In the genomic region with DNA sequence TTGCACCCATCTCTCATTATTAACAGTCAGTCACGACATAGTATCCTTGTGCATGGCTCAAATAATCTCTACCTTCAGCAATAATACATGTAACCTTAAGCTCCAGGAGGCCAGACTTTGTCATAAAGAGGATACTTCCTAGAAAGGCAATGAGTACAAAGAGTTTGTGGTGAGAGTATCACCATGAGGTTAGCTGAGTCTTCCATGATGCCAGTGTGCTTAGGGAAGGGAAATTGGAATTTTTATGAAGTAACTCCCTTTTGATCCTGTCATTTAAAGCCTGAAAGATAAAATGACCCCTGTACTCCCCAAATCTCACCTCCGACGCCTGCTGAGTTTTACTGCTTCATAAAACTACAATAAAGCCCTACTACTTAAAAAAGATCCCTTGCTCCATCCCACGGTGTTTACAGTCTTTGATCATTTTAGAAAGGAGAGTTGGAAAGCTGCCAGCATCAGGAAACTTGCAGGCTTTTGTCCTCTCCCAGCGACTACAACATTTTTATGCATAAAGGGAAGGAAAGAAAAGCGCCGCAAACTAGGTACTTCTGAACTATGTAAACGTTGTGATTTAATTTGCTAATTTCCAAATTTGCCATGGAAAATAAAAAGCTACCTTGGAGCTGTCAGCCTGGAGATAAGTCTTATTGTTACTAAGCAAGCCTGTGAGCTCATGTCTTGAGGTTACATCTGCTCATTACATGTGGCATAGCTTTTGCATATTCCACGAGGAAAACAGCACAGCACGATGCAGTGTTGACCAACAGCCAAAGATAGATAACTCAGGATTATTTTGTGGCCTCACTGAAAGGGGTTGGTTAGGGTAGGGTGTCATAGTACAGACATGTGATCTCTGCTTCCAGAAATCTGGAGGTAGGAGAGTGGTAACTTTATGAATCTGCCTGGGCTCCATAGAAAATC, we compare ENCODE assay signal across 15 mouse cellular contexts.
A peak's percentile ranks its signal among the peaks of the same experiment; 100 is the strongest.
DNase-seq lines count a peak whose midpoint lies in the region; ATAC-seq and TF ChIP-seq lines count a peak whose summit lies in the region.
"Had no signal": no experiment of that assay in that cellular context is flagged by ENCODE, and none has a peak within 500 bp of the region (broad histone marks: within the 10 kb centered on the region; RNA-seq: fewer than 3 reads in every experiment).

No protein-coding gene starts in this region.

- ATAC-seq in hindbrain, embryonic 15.5 days (ENCODE audit: low FRiP score, low read depth), result no peak
- no peak for ATAC-seq in hindbrain, embryonic 13.5 days (ENCODE audit: low FRiP score)

- H3K27ac ChIP-seq in hindbrain, embryonic 15.5 days (replicated peaks), result no peak overlapping the region
- H3K27ac ChIP-seq in hindbrain, embryonic 13.5 days, result no peak overlapping the region
- peak overlapping the region; percentile 56 for H3K27ac ChIP-seq in limb, embryonic 10.5 days
- no peak overlapping the region for H3K27ac ChIP-seq in heart, embryonic 10.5 days
- no peak overlapping the region for H3K27ac ChIP-seq in cerebellum, adult 2 months (ENCODE audit: insufficient read depth, low read length)
- H3K27ac ChIP-seq: liver, embryonic 14.5 days; macrophage; stomach, embryonic 15.5 days had no signal

- H3K4me3 ChIP-seq in hindbrain, embryonic 15.5 days, result no peak overlapping the region
- no peak overlapping the region for H3K4me3 ChIP-seq in hindbrain, embryonic 13.5 days
- H3K4me3 ChIP-seq in limb, embryonic 10.5 days, result no peak overlapping the region
- H3K4me3 ChIP-seq in heart, embryonic 10.5 days, result no peak overlapping the region
- H3K4me3 ChIP-seq in cerebellum, adult 2 months (replicated peaks; ENCODE audit: insufficient read depth, low read depth, low read length), result no peak overlapping the region
- H3K4me3 ChIP-seq: stomach, embryonic 15.5 days had no signal

- peak; percentile 5 for DNase-seq in right cerebral cortex, postnatal 14 days
- DNase-seq in right cerebral cortex, postnatal 4 days, result no peak
- peak; percentile 37 for DNase-seq in limb, embryonic 10.5 days (ENCODE audit: low spot score)
- peak; percentile 45 for DNase-seq in telencephalon, adult 2 months (ENCODE audit: low read depth, low spot score)
- DNase-seq in heart, embryonic 10.5 days (ENCODE audit: low spot score), result no peak
- no peak for DNase-seq in cerebellum, adult 2 months
- DNase-seq: heart, adult 18-20 months; heart, postnatal 36 days; kidney, adult 2 months; retina, postnatal 1 day had no signal

- 38% methylated on average over 10 of the region's 10 CpGs for WGBS in hindbrain, embryonic 15.5 days
- WGBS in hindbrain, embryonic 13.5 days, result 49% methylated on average over 10 of the region's 10 CpGs
- WGBS in limb, embryonic 10.5 days, result 41% methylated on average over 10 of the region's 10 CpGs
- WGBS in heart, embryonic 10.5 days, result 63% methylated on average over 10 of the region's 10 CpGs
- 34% methylated on average over 10 of the region's 10 CpGs for WGBS in cerebellum, adult 2 months

- H3K4me1 ChIP-seq in hindbrain, embryonic 15.5 days (replicated peaks), result peaks cover 7% of the 10 kb centered on the region; the same call in 1 of the 2 replicates
- H3K4me1 ChIP-seq in hindbrain, embryonic 13.5 days (replicated peaks), result no peaks in the 10 kb centered on the region
- peaks cover 9% of the 10 kb centered on the region; the same call in 1 of the 2 replicates for H3K4me1 ChIP-seq in limb, embryonic 10.5 days
- no peaks in the 10 kb centered on the region for H3K4me1 ChIP-seq in heart, embryonic 10.5 days
- H3K4me1 ChIP-seq in cerebellum, adult 2 months (ENCODE audit: control insufficient read depth, insufficient read depth, low read length), result no peaks in the 10 kb centered on the region
- H3K4me1 ChIP-seq: stomach, embryonic 15.5 days had no signal

- H3K27me3 ChIP-seq in hindbrain, embryonic 15.5 days, result no peaks in the 10 kb centered on the region
- no peaks in the 10 kb centered on the region for H3K27me3 ChIP-seq in hindbrain, embryonic 13.5 days
- H3K27me3 ChIP-seq in limb, embryonic 10.5 days (ENCODE audit: low read depth, poor library complexity, severe bottlenecking), result no peaks in the 10 kb centered on the region
- H3K27me3 ChIP-seq in heart, embryonic 10.5 days (ENCODE audit: insufficient read depth, poor library complexity, severe bottlenecking), result no peaks in the 10 kb centered on the region
- no peaks in the 10 kb centered on the region for H3K27me3 ChIP-seq in cerebellum, adult 2 months (ENCODE audit: control insufficient read depth, insufficient read depth, low read length)
- H3K27me3 ChIP-seq: stomach, embryonic 15.5 days had no signal

- no peaks in the 10 kb centered on the region for H3K9me3 ChIP-seq in hindbrain, embryonic 15.5 days
- H3K9me3 ChIP-seq in hindbrain, embryonic 13.5 days, result no peaks in the 10 kb centered on the region
- no peaks in the 10 kb centered on the region for H3K9me3 ChIP-seq in limb, embryonic 10.5 days (replicated peaks)
- no peaks in the 10 kb centered on the region for H3K9me3 ChIP-seq in heart, embryonic 10.5 days
- H3K9me3 ChIP-seq: stomach, embryonic 15.5 days had no signal

- no peaks in the 10 kb centered on the region for H3K36me3 ChIP-seq in hindbrain, embryonic 15.5 days
- no peaks in the 10 kb centered on the region for H3K36me3 ChIP-seq in hindbrain, embryonic 13.5 days
- no peaks in the 10 kb centered on the region for H3K36me3 ChIP-seq in limb, embryonic 10.5 days
- no peaks in the 10 kb centered on the region for H3K36me3 ChIP-seq in heart, embryonic 10.5 days
- H3K36me3 ChIP-seq: stomach, embryonic 15.5 days had no signal

- no peak overlapping the region for H3K9ac ChIP-seq in hindbrain, embryonic 15.5 days
- H3K9ac ChIP-seq in hindbrain, embryonic 13.5 days, result no peak overlapping the region
- H3K9ac ChIP-seq: liver, embryonic 14.5 days; stomach, embryonic 15.5 days had no signal

- TF ChIP-seq POLR2A in cerebellum, adult 2 months (IDR thresholded peaks at IDR 0.05; ENCODE audit: borderline replicate concordance, insufficient read depth, low read length), result no peak

- H3K4me2 ChIP-seq in hindbrain, embryonic 15.5 days, result peak overlapping the region; percentile 9; the same call in 1 of the 2 replicates
- H3K4me2 ChIP-seq in hindbrain, embryonic 13.5 days, result no peak overlapping the region
- H3K4me2 ChIP-seq: stomach, embryonic 15.5 days had no signal

- no peak for TF ChIP-seq CTCF in cerebellum, adult 2 months (IDR thresholded peaks at IDR 0.05; ENCODE audit: borderline replicate concordance, insufficient read depth, low read depth, low read length)

Comparison
In these comparisons a context has a peak if more than half of its experiments do, and no peak if none do; other contexts are left out.
1. DNase-seq: peak in right cerebral cortex, postnatal 14 days (single experiment), limb, embryonic 10.5 days (single experiment) and telencephalon, adult 2 months (single experiment); none in right cerebral cortex, postnatal 4 days (single experiment), heart, embryonic 10.5 days (single experiment) and cerebellum, adult 2 months (0 of 2).